Mouse (Mus musculus) small intestine, adult 2 months (tissue): ENCODE measurements around the gene Nr4a1.

Experiments
- CTCF ChIP-seq: fragments of 200-500 bp; IDR thresholded peaks from 2 replicates; pipeline ENCODE4 v1.5.1; 2012; ENCODE audit warnings: low read depth, mild to moderate bottlenecking, control low read depth, inconsistent platforms, low read length, moderate library complexity, mixed read lengths; ENCODE audit not compliant: insufficient replicate concordance, insufficient read length; ENCODE audit errors: extremely low read depth
- POLR2A ChIP-seq: fragments of 200-500 bp; IDR thresholded peaks from 2 replicates; pipeline ENCODE4 v1.6.1; 2012; ENCODE audit warnings: low read depth, mild to moderate bottlenecking, control low read depth, inconsistent platforms, low read length, moderate library complexity

- TF ChIP-seq POLR2A (no peak), CTCF (no peak)
Measured at GRCm38 (mm10) chr15:101279430-101279999, 25.4 kb downstream of the Nr4a1 start.
